Mouse (Mus musculus): Measurements from ENCODE around the gene Tpst2.

DNA sequence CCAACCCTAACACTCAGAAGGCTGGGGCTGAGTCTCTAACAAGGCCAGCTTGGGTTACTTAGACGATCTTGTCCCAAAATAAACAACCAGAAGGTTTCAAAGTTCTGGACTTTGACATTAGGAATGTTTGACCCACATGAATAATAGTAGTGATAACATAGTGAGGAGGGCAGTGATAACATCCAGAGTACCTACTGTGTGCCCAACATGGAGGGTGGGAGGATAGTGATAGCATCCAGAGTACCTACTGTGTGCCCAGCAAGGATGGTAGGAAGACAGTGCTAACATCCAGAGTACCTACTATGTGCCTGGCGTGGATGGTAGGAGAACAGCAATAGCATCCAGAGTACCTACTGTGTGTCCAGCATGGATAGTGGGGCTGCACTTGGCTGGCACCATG lies 17.3 kb downstream of the Tpst2 start:
- TF ChIP-seq CTCF (IDR thresholded peaks at IDR 0.05; ENCODE audit: low read depth, low read length) (no peak), POLR2AphosphoS5 (IDR thresholded peaks at IDR 0.05; ENCODE audit: insufficient replicate concordance, low read depth, low read length) (no peak)

Measured in G1E (cell line).